Mouse (Mus musculus) left cerebral cortex, postnatal 4 days (tissue): ENCODE results near the gene Zbtb8os. TPM values are rescaled to one million over a fixed set of nuclear protein-coding genes. Genes with fewer than 3 reads are reported as not detected.

Experiments used
- total RNA-seq, 2 experiments: library from RNA; stranded (reverse); gene quantifications; 2 replicates each; pipeline ENCODE4 v1.2.3; 2021

Zbtb8os gene
- total RNA-seq, 2 experiments from 2014 or later = 18.0 to 18.5 TPM

Other genes with a start within 250 kb of the Zbtb8os start
- not detected for gene Tmem54, start 230.1 kb upstream of the Zbtb8os start, total RNA-seq
- gene Hpca, start 213.7 kb upstream of the Zbtb8os start, total RNA-seq = 100 to 1,000 TPM; 189 to 218 TPM
- gene Fndc5, start 198.7 kb upstream of the Zbtb8os start, total RNA-seq = 10 to 100 TPM; 16.4 to 18.0 TPM
- 10 to 100 TPM; 40.5 to 42.1 TPM for gene S100pbp, start 146.0 kb upstream of the Zbtb8os start, total RNA-seq
- gene Yars, start 145.9 kb upstream of the Zbtb8os start, total RNA-seq = 100 to 1,000 TPM; 113 to 121 TPM
- 10 to 100 TPM in 1 of 2 experiments, 1 to 10 TPM in 1; 9.7 to 11.7 TPM for gene C77080, start 74.3 kb upstream of the Zbtb8os start, total RNA-seq
- gene Sync, start 48.1 kb upstream of the Zbtb8os start, total RNA-seq = 1 to 10 TPM in 1 of 2 experiments, under 1 TPM in 1; 0.58 to 1.6 TPM
- gene Rbbp4, start 325 bp upstream of the Zbtb8os start, total RNA-seq = 100 to 1,000 TPM; 156 to 186 TPM
- 10 to 100 TPM in 1 of 2 experiments, 1 to 10 TPM in 1; 9.8 to 11.3 TPM for gene Zbtb8a, start 42.4 kb downstream of the Zbtb8os start, total RNA-seq
- gene Zbtb8b, start 105.2 kb downstream of the Zbtb8os start, total RNA-seq = 1 to 10 TPM; 6.3 to 6.6 TPM
- gene Bsdc1, start 125.9 kb downstream of the Zbtb8os start, total RNA-seq = 10 to 100 TPM; 38.5 to 40.7 TPM
- 1 to 10 TPM; 1.0 TPM for gene Tssk3, start 155.3 kb downstream of the Zbtb8os start, total RNA-seq
- gene Fam229a, start 155.5 kb downstream of the Zbtb8os start, total RNA-seq = not detected
- gene Marcksl1, start 177.9 kb downstream of the Zbtb8os start, total RNA-seq = 1,000 to 10,000 TPM; 1,277 to 1,311 TPM
- gene Hdac1, start 207.0 kb downstream of the Zbtb8os start, total RNA-seq = 10 to 100 TPM; 39.8 to 43.5 TPM
- 10 to 100 TPM; 14.1 to 15.2 TPM for gene Lck, start 237.9 kb downstream of the Zbtb8os start, total RNA-seq
- gene Fam167b, start 242.9 kb downstream of the Zbtb8os start, total RNA-seq = not detected